Mouse (Mus musculus) heart, adult 2 months (tissue): ENCODE measurements at regions not wholly inside any gene's neighbourhood (a gene's known extent, or its start where the extent isn't known, plus 50 kb on each side); places are given as distances from the start of the nearest gene placed in this dataset.

Source experiments
- EP300 ChIP-seq: fragments of 200-500 bp; IDR thresholded peaks from 2 replicates; pipeline ENCODE4 v1.6.1; 2011; ENCODE audit warnings: low read depth, low read length, control low read depth; ENCODE audit not compliant: insufficient read depth
- POLR2A ChIP-seq: fragments of 200-500 bp; IDR thresholded peaks from 2 replicates; pipeline ENCODE4 v1.6.1; 2011; ENCODE audit warnings: mild to moderate bottlenecking, low read depth, low read length, control low read depth; ENCODE audit not compliant: insufficient read depth

DNA sequence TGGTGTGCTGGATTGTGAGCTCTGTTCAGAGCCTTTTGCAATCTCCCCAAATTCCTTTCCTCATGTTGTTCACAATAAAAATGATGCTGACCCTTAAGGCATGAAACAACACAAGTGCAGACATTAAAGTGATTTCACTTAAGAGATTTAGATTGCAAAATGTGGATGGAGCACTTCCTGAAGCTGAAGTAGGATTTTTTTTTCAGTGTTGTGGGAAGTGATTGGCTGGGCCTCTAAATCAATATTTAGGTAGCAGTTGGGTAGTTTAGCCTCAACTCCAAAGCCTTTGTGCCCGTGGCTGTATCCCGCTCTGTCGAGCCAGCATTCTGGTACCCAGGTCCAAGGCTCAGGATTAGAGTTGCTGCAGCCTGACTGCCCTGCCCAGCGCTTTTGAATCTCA lies 133.0 kb downstream of the Zfp706 start:
- TF ChIP-seq POLR2A (no peak), EP300 (no peak)
